Mouse (Mus musculus) kidney, postnatal 25 days (tissue): ENCODE measurements around the gene Trh.

ENCODE experiments used
- DNase-seq, 2 experiments: peaks; one replicate each; pipeline ENCODE4 v3.0.0; 2021; ENCODE audit warnings: mixed read lengths in 2 of 2

Trh gene

DNA sequence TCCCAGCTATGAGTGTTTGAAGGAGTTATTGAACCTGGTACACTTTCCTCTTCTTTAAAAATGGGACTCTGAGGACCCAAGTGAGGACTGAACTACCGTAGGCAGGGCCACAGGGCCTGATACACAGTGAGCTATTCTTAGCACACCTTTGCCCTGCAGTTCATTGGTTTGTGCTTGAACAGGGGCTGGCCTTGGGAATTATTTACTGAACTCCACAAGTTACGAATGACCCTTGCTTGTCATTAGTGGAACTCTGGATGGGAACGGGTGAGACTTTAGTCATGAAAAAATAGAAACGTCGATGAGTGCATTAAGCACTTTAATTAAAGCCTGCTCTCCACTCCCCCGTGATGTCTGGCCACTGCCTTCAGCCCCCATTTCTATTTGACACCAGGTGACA is 22.8 kb downstream of the Trh start:
- peak; percentile 44 to 78 for DNase-seq

- peak; percentile 80 to 83 for DNase-seq
These were observed 25.0 kb downstream of the Trh start for GRCm38 (mm10) chr6:92219445-92219844.

DNA sequence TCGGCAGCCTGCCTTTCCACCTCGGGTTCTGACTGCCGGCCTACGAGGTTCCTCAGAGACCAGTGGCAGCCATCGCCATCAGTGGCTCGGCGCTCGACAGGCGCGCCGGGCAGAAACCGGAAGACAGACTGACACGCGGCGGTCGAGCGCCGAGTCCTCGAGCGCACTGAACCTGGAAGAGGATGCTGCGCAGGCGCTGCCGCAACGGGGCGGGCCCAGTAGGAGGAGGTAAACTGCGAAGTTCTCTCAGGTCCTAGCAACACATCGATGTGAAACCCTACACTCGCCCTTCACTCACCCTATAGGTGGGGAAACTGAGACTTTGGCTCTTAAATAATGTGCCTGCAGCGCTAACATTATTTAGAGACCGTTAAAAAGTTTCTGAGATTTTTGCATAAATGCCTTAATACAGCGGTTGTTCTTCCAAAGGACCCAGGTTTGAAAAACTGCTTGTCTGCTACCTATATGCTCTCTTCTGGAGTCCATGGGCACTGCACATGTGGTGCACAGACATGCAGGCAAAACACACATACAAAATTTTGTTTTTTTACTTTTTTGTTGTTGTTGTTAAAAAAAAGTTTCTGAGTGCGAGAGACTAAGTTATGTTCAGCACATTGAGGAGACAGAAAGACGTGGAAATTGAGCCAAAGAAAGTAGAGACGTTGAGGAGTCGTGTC is 29.5 kb downstream of the Trh start, which contains the start of gene Rbsn:
Gene Rbsn, minus strand, starts transcription at position 153 of the 677 bp plus-strand sequence.
- DNase-seq: peak; percentile 93 to 97

GRCm38 (mm10) chr6:92214055-92214772 is 30.2 kb downstream of the Trh start:
- peak in 1 of 2 experiments; percentile 36 for DNase-seq

- no peak for DNase-seq
These were observed 45.0 kb downstream of the Trh start for GRCm38 (mm10) chr6:92199414-92199813.
